ENCODE assay signal across 8 mouse cellular contexts in genomic region chr17:27555075-27555511, GRCm38 (mm10). TPM values are rescaled to one million over a fixed set of nuclear protein-coding genes. Genes with fewer than 3 reads are reported as not detected.
DNase-seq lines count a peak whose midpoint lies in the region; ATAC-seq and TF ChIP-seq lines count a peak whose summit lies in the region.

No protein-coding gene starts in this region.

- no peak for TF ChIP-seq POLR2A in small intestine, adult 2 months (IDR thresholded peaks at IDR 0.05; ENCODE audit: low read depth, low read length)

- H3K9ac ChIP-seq in kidney, embryonic 14.5 days (ENCODE audit: low read depth, low read length), result peak overlapping the region; percentile 92

- peak overlapping the region; percentile 84 for H3K4me2 ChIP-seq in kidney, embryonic 14.5 days (replicated peaks; ENCODE audit: low read depth, low read length)

- no peak for TF ChIP-seq CTCF in small intestine, adult 2 months (IDR thresholded peaks at IDR 0.05; ENCODE audit: extremely low read depth, insufficient read length, insufficient replicate concordance, low read depth, low read length)

- peak overlapping the region; percentile 99 for H3K27ac ChIP-seq in forebrain, embryonic 10.5 days
- H3K27ac ChIP-seq in kidney, embryonic 14.5 days (ENCODE audit: low read depth, low read length), result peak overlapping the region; percentile 97
- H3K27ac ChIP-seq in small intestine, adult 2 months (ENCODE audit: insufficient read depth, low read depth, low read length), result no peak overlapping the region

- H3K9me3 ChIP-seq in forebrain, embryonic 10.5 days, result no peaks in the 10 kb centered on the region
- H3K9me3 ChIP-seq in kidney, embryonic 14.5 days (ENCODE audit: control insufficient read depth, low read length), result no peaks in the 10 kb centered on the region

- ATAC-seq in kidney, embryonic 14.5 days (ENCODE audit: low FRiP score, low TSS enrichment), result peak; percentile 29

- peaks cover 75% of the 10 kb centered on the region for H3K4me1 ChIP-seq in forebrain, embryonic 10.5 days
- H3K4me1 ChIP-seq in kidney, embryonic 14.5 days (ENCODE audit: control insufficient read depth, insufficient read depth, low read length), result peaks cover 25% of the 10 kb centered on the region
- peaks cover 16% of the 10 kb centered on the region for H3K4me1 ChIP-seq in small intestine, adult 2 months (ENCODE audit: control insufficient read depth, insufficient read depth, insufficient read length, low read length)

- H3K4me3 ChIP-seq in forebrain, embryonic 10.5 days, result peak overlapping the region; percentile 98
- peak overlapping the region; percentile 80 for H3K4me3 ChIP-seq in kidney, embryonic 14.5 days (ENCODE audit: low read length)
- H3K4me3 ChIP-seq in small intestine, adult 2 months (ENCODE audit: low read depth, low read length), result peak overlapping the region; percentile 77

- peaks cover 6% of the 10 kb centered on the region for H3K36me3 ChIP-seq in forebrain, embryonic 10.5 days (replicated peaks)
- 0 out of 2 replicates have a peak, but pooled peaks cover 2% of the 10 kb centered on the region for H3K36me3 ChIP-seq in kidney, embryonic 14.5 days (ENCODE audit: control insufficient read depth, insufficient read depth, low read length)
- no peaks in the 10 kb centered on the region for H3K36me3 ChIP-seq in small intestine, adult 2 months (ENCODE audit: control insufficient read depth, insufficient read depth, low read length)

- DNase-seq in kidney, adult 11 months, result peak; percentile 42
- DNase-seq in kidney, adult 8-10 months, result no peak
- DNase-seq in forebrain, embryonic 10.5 days (ENCODE audit: extremely low spot score, low spot score), result peak; percentile 84
- peak; percentile 32 for DNase-seq in lung, postnatal 25 days (ENCODE audit: low spot score)
- no peak for DNase-seq in right cerebral cortex, postnatal 36 days (ENCODE audit: low spot score in 2 of 2)
- DNase-seq in right cerebral cortex, postnatal 10 days (ENCODE audit: low spot score in 2 of 2), result no peak

- 1% methylated on average over 38 of the region's 39 CpGs for WGBS in forebrain, embryonic 10.5 days
- 2% methylated on average over 36 of the region's 39 CpGs for WGBS in kidney, embryonic 14.5 days
- WGBS in small intestine, adult 2 months, result 2% methylated on average over 39 of the region's 39 CpGs

- H3K27me3 ChIP-seq in forebrain, embryonic 10.5 days (ENCODE audit: poor library complexity, severe bottlenecking), result no peaks in the 10 kb centered on the region
- no peaks in the 10 kb centered on the region for H3K27me3 ChIP-seq in kidney, embryonic 14.5 days (ENCODE audit: control insufficient read depth, insufficient read depth, low read length)
- no peaks in the 10 kb centered on the region for H3K27me3 ChIP-seq in small intestine, adult 2 months (ENCODE audit: control insufficient read depth, insufficient read depth, low read length)

RNA-seq across cellular contexts. Expression of gene Hmga1, which starts 1.2 kb away (rescaled TPM):
- polyA plus RNA-seq in forebrain, embryonic 10.5 days (2016; fragmentation: Nextera tagmentation; extraction: Ambion mirVana), result 821 and 911 TPM in 2 replicates
- 351 and 355 TPM in 2 replicates for polyA plus RNA-seq in kidney, embryonic 14.5 days (2014; fragmentation: Nextera tagmentation; extraction: Ambion mirVana)
- polyA plus RNA-seq in small intestine, adult 2 months (2012; rRNA removed), result 63.0 and 91.0 TPM in 2 replicates

RNA-seq across cellular contexts. Expression of gene AI413582, which starts 10.5 kb away (rescaled TPM):
- 12.5 and 12.7 TPM in 2 replicates for polyA plus RNA-seq in forebrain, embryonic 10.5 days (2016; fragmentation: Nextera tagmentation; extraction: Ambion mirVana)
- 17.4 and 22.3 TPM in 2 replicates for polyA plus RNA-seq in kidney, embryonic 14.5 days (2014; fragmentation: Nextera tagmentation; extraction: Ambion mirVana)
- 21.6 and 34.7 TPM in 2 replicates for polyA plus RNA-seq in small intestine, adult 2 months (2012; rRNA removed)

RNA-seq across cellular contexts. Expression of gene Grm4, which starts 33.9 kb away (rescaled TPM):
- 0.61 and 0.73 TPM in 2 replicates for polyA plus RNA-seq in forebrain, embryonic 10.5 days (2016; fragmentation: Nextera tagmentation; extraction: Ambion mirVana)
- 0.50 and 1.6 TPM in 2 replicates for polyA plus RNA-seq in kidney, embryonic 14.5 days (2014; fragmentation: Nextera tagmentation; extraction: Ambion mirVana)
- 0.88 and 4.1 TPM in 2 replicates for polyA plus RNA-seq in small intestine, adult 2 months (2012; rRNA removed)

Comparison
In these comparisons a context has a peak if more than half of its experiments do, and no peak if none do; other contexts are left out.
1. DNase-seq: peak in kidney, adult 11 months (single experiment), forebrain, embryonic 10.5 days (single experiment) and lung, postnatal 25 days (single experiment); none in kidney, adult 8-10 months (0 of 2), right cerebral cortex, postnatal 36 days (0 of 2) and right cerebral cortex, postnatal 10 days (0 of 2).
2. Peak in every context shown above with its lines, with median percentiles within 50 percentile points of each other: H3K4me3 ChIP-seq.